Mouse (Mus musculus): ENCODE measurements around the gene Gm21876. TPM values are rescaled to one million over a fixed set of nuclear protein-coding genes. Genes with fewer than 3 reads are reported as not detected.

Gene Gm21876
- not detected in 2 replicates for total RNA-seq (2015; ENCODE audit: low replicate concordance)
- total RNA-seq (2017; ENCODE audit: low replicate concordance) = not detected in 2 replicates

GRCm38 (mm10) chrX:21175553-21175952 is at the start of gene Gm21876:
Gm21876 (minus strand) TSS chrX:21175653.
- no peak for ATAC-seq (replicated peaks; ENCODE audit: low FRiP score, poor library complexity, severe bottlenecking)

DNA sequence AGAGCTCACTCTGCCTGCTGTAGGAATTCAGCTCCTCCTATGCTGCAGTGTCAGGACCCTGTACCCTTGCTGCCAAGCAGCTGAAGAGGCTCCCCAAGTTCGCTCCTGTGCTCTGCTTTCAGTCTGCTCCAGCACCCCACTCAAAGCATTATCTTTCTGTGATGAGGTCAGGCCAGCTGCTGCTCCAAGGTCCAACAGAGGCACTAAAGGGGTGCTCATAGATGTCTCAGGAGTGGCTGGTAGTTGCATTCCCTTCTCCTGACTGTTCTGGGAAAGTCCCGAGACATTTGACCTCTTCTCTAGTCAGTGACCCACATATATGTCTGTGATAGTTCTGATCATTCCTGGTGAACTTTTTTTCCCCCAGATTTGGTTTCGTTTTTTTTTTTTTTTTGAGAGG is 45.0 kb upstream of the Gm21876 start:
- no peak for ATAC-seq (replicated peaks; ENCODE audit: low FRiP score, poor library complexity, severe bottlenecking)

GRCm38 (mm10) chrX:21146675-21147074 is 28.8 kb downstream of the Gm21876 start:
- peak; percentile 60 for ATAC-seq (replicated peaks; ENCODE audit: low FRiP score, poor library complexity, severe bottlenecking)

Other genes with a start within 250 kb of the Gm21876 start
- 8.3 and 17.8 TPM in 2 replicates for gene Cfp, start 244.1 kb downstream of the Gm21876 start, total RNA-seq (2015; ENCODE audit: low replicate concordance)
- gene Cfp, start 244.1 kb downstream of the Gm21876 start, total RNA-seq (2017; ENCODE audit: low replicate concordance) = 16.1 and 17.6 TPM in 2 replicates
- 0.42 and 0.77 TPM in 2 replicates for gene Elk1, start 225.0 kb downstream of the Gm21876 start, total RNA-seq (2015; ENCODE audit: low replicate concordance)
- 0.60 and 1.1 TPM in 2 replicates for gene Elk1, start 225.0 kb downstream of the Gm21876 start, total RNA-seq (2017; ENCODE audit: low replicate concordance)
- gene Uxt, start 213.6 kb downstream of the Gm21876 start, total RNA-seq (2015; ENCODE audit: low replicate concordance) = 15.3 and 23.4 TPM in 2 replicates
- gene Uxt, start 213.6 kb downstream of the Gm21876 start, total RNA-seq (2017; ENCODE audit: low replicate concordance) = 6.6 and 15.7 TPM in 2 replicates
- gene Zfp182, start 113.3 kb downstream of the Gm21876 start, total RNA-seq (2015; ENCODE audit: low replicate concordance) = 5.4 and 10.9 TPM in 2 replicates
- gene Zfp182, start 113.3 kb downstream of the Gm21876 start, total RNA-seq (2017; ENCODE audit: low replicate concordance) = 5.6 and 8.5 TPM in 2 replicates
- gene Spaca5, start 107.2 kb downstream of the Gm21876 start, total RNA-seq (2015; ENCODE audit: low replicate concordance) = not detected in 2 replicates
- gene Spaca5, start 107.2 kb downstream of the Gm21876 start, total RNA-seq (2017; ENCODE audit: low replicate concordance) = not detected in 2 replicates
- not detected in 2 replicates for gene Zfp300, start 86.1 kb downstream of the Gm21876 start, total RNA-seq (2015; ENCODE audit: low replicate concordance)
- not detected in 2 replicates for gene Zfp300, start 86.1 kb downstream of the Gm21876 start, total RNA-seq (2017; ENCODE audit: low replicate concordance)
- not detected in 2 replicates for gene Ssxa1, start 59.8 kb downstream of the Gm21876 start, total RNA-seq (2015; ENCODE audit: low replicate concordance)
- not detected in 2 replicates for gene Ssxa1, start 59.8 kb downstream of the Gm21876 start, total RNA-seq (2017; ENCODE audit: low replicate concordance)

Measured in erythroblast, adult 5-6 weeks (primary cell).